Mouse (Mus musculus): ENCODE measurements around the gene Ano9.

Ano9 gene

GRCm38 (mm10) chr7:141117636-141118035 lies at the start of gene Ano9:
TSS of gene Ano9 (minus strand) at chr7:141117806.
- DNase-seq (ENCODE audit: low read depth) = no peak

GRCm38 (mm10) chr7:141164850-141165249 lies 47.2 kb upstream of the Ano9 start:
- no peak for DNase-seq (ENCODE audit: low read depth)

DNA sequence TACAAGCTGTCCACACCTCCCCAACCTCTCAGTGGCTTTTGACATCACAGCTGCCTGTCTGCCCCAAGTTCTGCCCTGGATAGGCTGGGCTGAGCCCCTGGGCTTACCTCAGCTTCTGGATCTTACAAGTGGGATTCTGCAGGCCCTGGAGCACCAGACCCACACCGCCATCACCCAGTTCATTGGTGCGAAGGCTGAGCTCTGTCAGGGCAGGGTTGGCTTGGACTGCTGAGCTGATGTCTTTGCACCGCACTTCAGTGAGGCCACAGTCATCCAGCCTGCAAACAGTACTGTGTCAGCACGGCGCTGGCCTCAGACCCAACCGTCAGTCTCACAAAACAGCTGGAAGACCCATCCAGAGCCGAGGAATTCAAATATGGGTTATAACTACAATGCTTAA lies 46.8 kb upstream of the Ano9 start:
- DNase-seq (ENCODE audit: low read depth) = no peak

- no peak for DNase-seq (ENCODE audit: low read depth)
Measured at GRCm38 (mm10) chr7:141155362-141155761, 37.8 kb upstream of the Ano9 start.

GRCm38 (mm10) chr7:141148639-141149038 lies 31.0 kb upstream of the Ano9 start:
- no peak for DNase-seq (ENCODE audit: low read depth)

DNA sequence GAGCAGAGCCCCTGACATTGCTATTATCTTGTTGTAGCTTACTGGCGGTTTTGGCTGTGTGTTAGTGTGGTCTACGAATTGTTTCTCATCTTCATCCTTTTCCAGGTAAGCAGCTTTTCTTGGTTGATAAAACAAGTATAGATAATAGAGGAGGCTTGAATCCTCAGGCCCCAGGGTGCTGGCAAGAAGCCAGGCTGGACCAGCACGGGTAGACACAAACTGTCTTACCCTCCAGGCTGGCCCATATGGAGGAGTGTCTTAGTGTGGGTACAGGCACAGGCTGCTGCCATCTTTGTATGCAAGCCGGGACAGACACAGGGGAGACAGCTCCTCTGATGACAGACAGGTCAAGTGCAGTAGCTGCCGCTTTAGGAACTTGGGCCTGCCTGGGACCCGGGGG lies 29.4 kb upstream of the Ano9 start:
- DNase-seq (ENCODE audit: low read depth) = no peak

- no peak for DNase-seq (ENCODE audit: low read depth)
Measured at GRCm38 (mm10) chr7:141146043-141146595, 28.5 kb upstream of the Ano9 start.

DNA sequence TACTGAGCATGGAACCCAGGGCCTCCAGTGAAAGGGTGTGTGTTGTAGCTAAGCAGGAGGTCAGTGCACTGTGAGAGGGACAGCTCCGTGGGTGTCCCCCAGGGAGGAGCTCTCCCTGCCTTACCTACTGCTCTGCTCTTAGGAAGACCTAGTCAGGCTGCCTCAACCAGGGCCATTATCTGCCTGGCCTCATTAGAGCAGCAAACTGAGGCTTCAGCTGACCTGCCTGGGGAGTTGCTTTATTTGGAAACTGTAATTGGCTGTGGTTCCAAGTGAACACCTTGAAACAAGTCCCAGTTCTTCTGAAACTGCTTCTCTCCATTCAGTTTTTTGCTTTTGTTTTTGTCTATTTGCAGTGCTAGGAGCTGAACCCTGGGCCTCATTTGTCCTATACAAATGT lies 27.8 kb upstream of the Ano9 start:
- DNase-seq (ENCODE audit: low read depth) = no peak

- DNase-seq (ENCODE audit: low read depth) = no peak
Measured at GRCm38 (mm10) chr7:141144650-141145049, 27.0 kb upstream of the Ano9 start.

GRCm38 (mm10) chr7:141143861-141144260 lies 26.3 kb upstream of the Ano9 start:
- DNase-seq (ENCODE audit: low read depth) = no peak

GRCm38 (mm10) chr7:141143112-141143511 lies 25.5 kb upstream of the Ano9 start:
- peak; percentile 66 for DNase-seq (ENCODE audit: low read depth)

- DNase-seq (ENCODE audit: low read depth) = no peak
Measured at GRCm38 (mm10) chr7:141141326-141141725, 23.7 kb upstream of the Ano9 start.

GRCm38 (mm10) chr7:141131904-141132755 lies 14.5 kb upstream of the Ano9 start:
- DNase-seq (ENCODE audit: low read depth) = peak; percentile 16

DNA sequence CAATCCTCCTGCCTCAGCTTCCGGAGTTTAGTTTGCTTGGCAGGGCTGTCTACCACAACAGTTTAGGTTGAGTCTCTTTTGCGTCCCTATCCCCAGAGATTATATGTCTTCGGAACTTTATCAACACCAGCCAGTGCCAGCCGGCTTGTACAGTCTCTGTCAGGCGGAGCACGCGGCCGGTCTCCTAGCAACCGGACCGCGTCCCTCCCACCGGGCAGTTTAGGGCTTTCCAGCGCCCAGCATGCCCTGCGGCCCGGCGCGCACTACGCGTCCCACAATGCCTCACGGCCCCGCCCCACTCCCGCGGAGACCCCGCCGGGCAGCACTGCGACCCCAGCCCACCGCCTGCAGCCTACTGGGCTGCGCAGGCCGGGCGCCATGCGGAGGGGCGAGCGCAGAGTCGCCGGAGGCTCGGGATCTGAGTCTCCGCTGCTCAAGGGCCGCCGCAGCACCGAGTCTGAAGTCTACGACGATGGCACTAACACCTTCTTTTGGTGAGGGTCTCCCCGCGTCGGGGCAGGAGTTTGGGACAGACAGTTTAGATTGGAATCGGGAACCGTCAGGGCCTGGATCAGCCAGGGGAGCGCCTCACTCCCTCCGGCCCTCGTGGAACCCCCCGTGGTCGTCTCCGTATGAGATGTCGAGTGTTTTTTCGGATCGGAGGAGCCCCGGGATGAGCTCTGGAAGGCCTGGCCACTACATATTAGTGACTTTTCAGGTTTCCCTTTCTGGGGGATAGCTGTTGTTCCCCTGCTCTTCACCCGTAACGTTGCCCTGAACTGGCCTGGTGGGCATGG lies 13.6 kb upstream of the Ano9 start:
- DNase-seq (ENCODE audit: low read depth) = peak; percentile 89

DNA sequence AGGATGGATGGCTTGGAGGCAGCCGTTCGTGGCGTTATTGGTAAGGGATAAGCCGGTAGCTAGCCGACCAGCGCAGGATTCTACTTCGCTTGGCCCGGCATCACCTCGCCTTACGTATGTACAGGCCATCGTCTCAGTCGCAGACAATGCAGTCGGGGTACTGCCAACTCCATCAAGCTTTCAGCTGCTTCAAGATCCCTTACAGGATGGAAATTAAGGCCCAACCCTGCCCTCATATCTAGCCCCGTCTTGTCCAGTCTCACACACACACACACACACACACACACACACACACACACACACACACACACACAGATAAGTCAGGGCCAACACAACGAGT lies 5.9 kb upstream of the Ano9 start:
- no peak for DNase-seq (ENCODE audit: low read depth)

DNA sequence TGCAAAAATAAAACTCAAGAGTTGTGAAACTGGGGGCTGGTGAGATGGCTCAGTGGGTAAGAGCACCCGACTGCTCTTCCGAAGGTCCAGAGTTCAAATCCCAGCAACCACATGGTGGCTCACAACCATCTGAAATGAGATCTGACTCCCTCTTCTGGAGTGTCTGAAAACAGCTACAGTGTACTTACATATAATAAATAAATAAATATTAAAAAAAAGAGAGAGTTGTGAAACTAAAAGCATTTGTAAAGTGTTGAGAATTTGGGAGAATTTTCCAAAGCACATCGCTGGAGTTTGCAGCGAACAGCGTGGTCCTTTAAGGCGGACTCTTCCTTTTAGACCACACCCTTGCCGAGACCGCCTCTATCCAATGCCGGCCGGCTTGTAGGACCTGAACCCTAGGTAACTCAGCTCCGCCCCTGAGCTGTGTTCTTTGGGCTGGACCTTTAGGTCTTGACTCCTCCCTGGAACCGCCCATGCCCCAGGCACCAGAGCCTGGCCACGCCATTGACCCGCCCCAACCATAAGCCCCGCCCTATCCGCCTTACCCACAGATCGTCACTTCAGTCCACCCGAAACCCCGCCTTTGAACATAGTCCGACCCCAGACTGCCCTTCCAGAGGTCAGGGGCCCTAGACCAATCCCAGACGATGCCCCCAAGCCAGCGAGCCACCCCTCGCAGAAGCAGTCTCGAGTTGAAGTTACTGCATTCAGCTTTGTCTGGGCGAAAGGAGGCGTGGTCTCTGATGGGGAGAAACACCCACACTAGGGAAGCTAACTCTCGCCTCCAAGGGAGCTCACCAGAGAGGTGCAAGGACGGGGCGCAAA lies 5.3 kb upstream of the Ano9 start:
- peak; percentile 95 for DNase-seq (ENCODE audit: low read depth)

- DNase-seq (ENCODE audit: low read depth) = peak; percentile 28
Measured at GRCm38 (mm10) chr7:141122245-141122644, 4.6 kb upstream of the Ano9 start, which contains the start of gene Ptdss2. TSS of gene Ptdss2 (plus strand) at chr7:141122382.

DNA sequence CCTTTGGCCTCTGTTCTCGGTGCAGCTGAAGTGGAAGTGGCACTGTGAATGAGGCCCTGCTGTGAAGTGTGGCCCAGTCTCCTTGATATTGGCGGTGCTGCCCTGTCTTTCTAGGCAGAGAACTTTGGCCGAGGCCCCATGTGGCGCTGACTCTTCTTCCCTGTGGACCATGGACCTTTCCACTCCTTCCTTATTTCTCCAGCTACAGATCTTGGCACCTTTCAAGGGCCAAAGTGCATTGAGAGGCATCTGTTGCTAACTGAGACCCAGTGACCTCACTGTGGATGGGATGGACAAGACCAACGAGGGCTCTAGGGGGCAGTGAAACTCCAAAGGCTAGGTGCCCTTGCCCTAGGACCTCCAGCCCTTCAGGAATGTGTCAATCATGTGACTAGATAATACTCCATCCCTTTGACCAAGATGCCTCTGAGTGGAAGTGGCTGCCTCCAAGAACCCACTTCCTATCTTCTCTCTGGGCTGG lies 3.5 kb upstream of the Ano9 start:
- DNase-seq (ENCODE audit: low read depth) = no peak

DNA sequence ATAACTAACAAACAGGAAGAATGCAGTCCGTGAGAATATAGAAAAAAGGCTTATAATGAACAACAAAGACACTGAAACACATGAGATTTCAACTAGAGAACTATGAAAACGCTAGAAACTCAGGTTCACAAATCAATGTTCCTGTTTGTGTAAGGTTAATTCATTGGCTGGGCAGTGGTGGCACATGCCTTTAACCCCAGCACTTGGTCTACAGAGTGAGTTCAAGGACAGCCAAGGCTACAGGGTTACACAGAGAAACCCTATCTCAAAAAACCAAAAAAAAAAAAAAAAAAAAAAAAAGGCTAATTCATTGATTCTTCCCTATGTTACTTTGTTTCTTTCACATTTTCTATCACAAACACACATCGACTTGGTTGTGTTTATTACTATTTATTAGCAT lies 3.0 kb upstream of the Ano9 start:
- no peak for DNase-seq (ENCODE audit: low read depth)

- no peak for DNase-seq (ENCODE audit: low read depth)
Measured at GRCm38 (mm10) chr7:141119487-141119886, 1.9 kb upstream of the Ano9 start.

- no peak for DNase-seq (ENCODE audit: low read depth)
Measured at GRCm38 (mm10) chr7:141115874-141116273, 1.7 kb downstream of the Ano9 start.

DNA sequence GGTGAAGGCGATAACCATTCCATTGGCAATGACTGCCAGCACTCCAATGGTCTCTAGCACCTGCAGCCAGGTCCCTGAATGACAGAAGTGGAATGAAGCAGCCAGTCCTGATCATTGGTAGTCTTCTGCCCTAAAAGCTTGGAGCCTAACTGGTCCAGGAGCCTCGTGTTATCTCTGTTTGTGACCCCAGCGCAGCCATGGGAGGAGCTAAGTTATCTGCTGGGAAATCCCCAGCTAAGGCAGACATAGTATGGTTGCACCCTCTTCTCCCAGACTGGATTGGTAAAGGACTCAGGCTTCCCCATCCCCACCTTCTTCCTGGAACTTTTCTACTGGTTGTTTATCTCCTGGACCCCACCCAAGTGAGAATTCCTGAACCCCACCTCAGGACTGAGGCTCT lies 14.4 kb downstream of the Ano9 start:
- DNase-seq (ENCODE audit: low read depth) = no peak

All from naive thymus-derived CD4-positive, alpha-beta T cell, adult 2 months (primary cell).